Mouse (Mus musculus): ENCODE measurements around the gene Nr1i2. TPM values are rescaled to one million over a fixed set of nuclear protein-coding genes. Genes with fewer than 3 reads are reported as not detected.

Nr1i2 gene
- total and polyA plus RNA-seq, 3 experiments, result not detected

- no peak for TF ChIP-seq CHD2 (IDR thresholded peaks at IDR 0.05; ENCODE audit: low read length)
- no peak for TF ChIP-seq MXI1 (IDR thresholded peaks at IDR 0.05; ENCODE audit: low read depth, low read length)
- no peak for TF ChIP-seq ZKSCAN1 (IDR thresholded peaks at IDR 0.05; ENCODE audit: low read depth, low read length)
- peak; percentile 41; the same call in 1 of the 2 replicates for TF ChIP-seq USF1 (IDR thresholded peaks at IDR 0.05; ENCODE audit: low read depth, low read length)
- no peak for TF ChIP-seq CHD1 (IDR thresholded peaks at IDR 0.05; ENCODE audit: low read depth, low read length)
- TF ChIP-seq ETS1 (IDR thresholded peaks at IDR 0.05; ENCODE audit: low read depth, low read length), result no peak
- TF ChIP-seq ZC3H11A (IDR thresholded peaks at IDR 0.05; ENCODE audit: low read depth, low read length), result no peak
- no peak for TF ChIP-seq SMC3 (IDR thresholded peaks at IDR 0.05; ENCODE audit: low read depth, low read length)
- no peak for DNase-seq (ENCODE audit: low read depth, low spot score)
- H3K79me2 ChIP-seq (ENCODE audit: control insufficient read depth, insufficient read depth, low read length, poor library complexity), result no peaks in the 10 kb centered on the region
Observed at GRCm38 (mm10) chr16:38245849-38246585, 48.6 kb downstream of the Nr1i2 start.

DNA sequence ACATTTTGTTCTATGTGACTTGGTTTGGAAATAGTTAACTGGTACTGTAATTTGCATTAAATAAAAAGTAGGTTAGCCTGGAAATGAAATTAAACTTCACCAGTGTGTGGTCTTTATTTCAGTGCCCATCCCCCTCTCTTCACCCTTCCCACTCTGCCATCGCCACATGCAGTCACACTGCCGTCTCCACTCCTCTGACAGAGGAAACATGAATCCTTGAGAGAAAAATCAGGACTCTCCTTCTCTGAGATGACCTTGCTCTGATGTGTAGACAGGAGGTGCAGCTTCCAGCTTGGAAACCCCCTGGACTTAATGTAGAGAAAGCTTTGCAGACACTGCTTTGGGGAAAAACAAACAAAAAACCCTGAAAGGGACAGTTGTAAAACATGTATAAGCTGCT lies 49.2 kb downstream of the Nr1i2 start:
- DNase-seq (ENCODE audit: low read depth, low spot score), result no peak
- TF ChIP-seq POLR2AphosphoS2 (IDR thresholded peaks at IDR 0.05; ENCODE audit: low read length) (no peak; the same call in 1 of the 2 replicates), GATA1 (IDR thresholded peaks at IDR 0.05; ENCODE audit: low read depth, low read length) (no peak), MXI1 (IDR thresholded peaks at IDR 0.05; ENCODE audit: low read depth, low read length) (no peak), MAFK (IDR thresholded peaks at IDR 0.05; ENCODE audit: borderline replicate concordance, low read depth, low read length) (no peak), HCFC1 (IDR thresholded peaks at IDR 0.05; ENCODE audit: low read depth, low read length) (no peak), USF1 (IDR thresholded peaks at IDR 0.05; ENCODE audit: low read depth, low read length) (no peak), TAL1 (IDR thresholded peaks at IDR 0.05; ENCODE audit: low read length) (no peak), NELFE (IDR thresholded peaks at IDR 0.05; ENCODE audit: low read depth, low read length) (no peak), CHD2 (IDR thresholded peaks at IDR 0.05; ENCODE audit: low read length) (no peak), USF2 (IDR thresholded peaks at IDR 0.05; ENCODE audit: borderline replicate concordance in 1 of 2, insufficient read depth in 1 of 2, low read depth in 1 of 2, low read length in 2 of 2) (no peak), GABPA (IDR thresholded peaks at IDR 0.05; ENCODE audit: low read depth, low read length) (no peak), MEF2A (IDR thresholded peaks at IDR 0.05; ENCODE audit: extremely low read depth, insufficient replicate concordance, low read depth, low read length, poor library complexity, severe bottlenecking) (no peak), POLR2A (IDR thresholded peaks at IDR 0.05; ENCODE audit: control insufficient read depth in 1 of 2, insufficient read depth in 1 of 2, low read depth in 1 of 2, low read length in 2 of 2, poor library complexity in 1 of 2) (no peak), NRF1 (IDR thresholded peaks at IDR 0.05; ENCODE audit: insufficient read depth, low read depth, low read length, poor library complexity, severe bottlenecking) (no peak), SIN3A (IDR thresholded peaks at IDR 0.05; ENCODE audit: low read length) (no peak), UBTF (IDR thresholded peaks at IDR 0.05; ENCODE audit: borderline replicate concordance, insufficient read depth, low read depth, low read length) (no peak), E2F4 (IDR thresholded peaks at IDR 0.05; ENCODE audit: borderline replicate concordance, low read depth, low read length) (no peak), ZC3H11A (IDR thresholded peaks at IDR 0.05; ENCODE audit: low read depth, low read length) (no peak), TCF12 (IDR thresholded peaks at IDR 0.05; ENCODE audit: low read depth, low read length) (no peak), KAT2A (conservative IDR thresholded peaks at IDR 0.05; ENCODE audit: low read depth, low read length) (no peak)
- Histone ChIP-seq H3K9ac (ENCODE audit: control insufficient read depth, low read depth, low read length, poor library complexity, severe bottlenecking) (no peak overlapping the region), H3K36me3 (ENCODE audit: control insufficient read depth in 1 of 2, insufficient read depth in 2 of 2, low read length in 2 of 2) (no peaks in the 10 kb centered on the region; a peak in 1 of 4 replicates), H3K79me2 (ENCODE audit: control insufficient read depth, insufficient read depth, low read length, poor library complexity) (no peaks in the 10 kb centered on the region), H3K4me3 (ENCODE audit: control insufficient read depth in 1 of 2, insufficient read depth in 1 of 2, low read depth in 2 of 2, low read length in 2 of 2) (no peak overlapping the region), H3K9me3 (replicated peaks; ENCODE audit: insufficient read depth, low read length) (no peaks in the 10 kb centered on the region), H3K27ac (ENCODE audit: control insufficient read depth, low read depth, low read length) (no peak overlapping the region), H3K27me3 (ENCODE audit: control insufficient read depth in 1 of 2, insufficient read depth in 2 of 2, low read length in 2 of 2) (no peaks in the 10 kb centered on the region), H3K4me1 (ENCODE audit: control insufficient read depth in 1 of 2, insufficient read depth in 2 of 2, low read length in 2 of 2) (no peaks in the 10 kb centered on the region)

More at GRCm38 (mm10) chr16:38245849-38246585, 48.6 kb downstream of the Nr1i2 start:
- no peak overlapping the region for H3K4me3 ChIP-seq (ENCODE audit: control insufficient read depth in 1 of 2, insufficient read depth in 1 of 2, low read depth in 2 of 2, low read length in 2 of 2)
- H3K9ac ChIP-seq (ENCODE audit: control insufficient read depth, low read depth, low read length, poor library complexity, severe bottlenecking), result no peak overlapping the region
- no peaks in the 10 kb centered on the region for H3K27me3 ChIP-seq (ENCODE audit: control insufficient read depth in 1 of 2, insufficient read depth in 2 of 2, low read length in 2 of 2)
- no peaks in the 10 kb centered on the region for H3K36me3 ChIP-seq (ENCODE audit: control insufficient read depth in 1 of 2, insufficient read depth in 2 of 2, low read length in 2 of 2)
- H3K9me3 ChIP-seq (replicated peaks; ENCODE audit: insufficient read depth, low read length), result no peaks in the 10 kb centered on the region
- H3K27ac ChIP-seq (ENCODE audit: control insufficient read depth, low read depth, low read length), result no peak overlapping the region
- no peaks in the 10 kb centered on the region for H3K4me1 ChIP-seq (ENCODE audit: control insufficient read depth in 1 of 2, insufficient read depth in 2 of 2, low read length in 2 of 2)

Measured in MEL (cell line).